Mouse (Mus musculus): ENCODE measurements around the gene Ppp1r13l. TPM values are rescaled to one million over a fixed set of nuclear protein-coding genes. Genes with fewer than 3 reads are reported as not detected.

The Ppp1r13l gene
- polyA plus RNA-seq, 1 experiment = 5.0 TPM

- Histone ChIP-seq H3K27ac (ENCODE audit: insufficient read depth, low read length) (no peak overlapping the region), H3K4me1 (ENCODE audit: control insufficient read depth, insufficient read depth, low read length) (peaks cover 5% of the 10 kb centered on the region), H3K4me3 (ENCODE audit: insufficient read depth, low read length) (peak overlapping the region; percentile 1; the same call in 1 of the 2 replicates)
- TF ChIP-seq POLR2A (IDR thresholded peaks at IDR 0.05; ENCODE audit: extremely low read depth, insufficient read depth, low read length) (no peak), CTCF (IDR thresholded peaks at IDR 0.05; ENCODE audit: extremely low read depth, insufficient read depth, low read length) (peak; percentile 93)
Measured at GRCm38 (mm10) chr7:19343210-19343808, 16.2 kb upstream of the Ppp1r13l start.

- peaks cover 5% of the 10 kb centered on the region for H3K4me1 ChIP-seq (ENCODE audit: control insufficient read depth, insufficient read depth, low read length)
- H3K4me3 ChIP-seq (ENCODE audit: insufficient read depth, low read length) = peak within 1 kb of the TSS; percentile 61
- H3K27ac ChIP-seq (ENCODE audit: insufficient read depth, low read length) = peak within 1 kb of the TSS; percentile 67
- TF ChIP-seq POLR2A (IDR thresholded peaks at IDR 0.05; ENCODE audit: extremely low read depth, insufficient read depth, low read length) (no peak), CTCF (IDR thresholded peaks at IDR 0.05; ENCODE audit: extremely low read depth, insufficient read depth, low read length) (no peak)
Measured at GRCm38 (mm10) chr7:19344237-19344847, 15.2 kb upstream of the Ppp1r13l start, which contains the start of gene Ercc1. Ercc1 (plus strand) TSS chr7:19344778.

- Histone ChIP-seq H3K27ac (ENCODE audit: insufficient read depth, low read length) (peak overlapping the region; percentile 67), H3K4me1 (ENCODE audit: control insufficient read depth, insufficient read depth, low read length) (peaks cover 5% of the 10 kb centered on the region), H3K4me3 (ENCODE audit: insufficient read depth, low read length) (peak overlapping the region; percentile 61)
- TF ChIP-seq POLR2A (IDR thresholded peaks at IDR 0.05; ENCODE audit: extremely low read depth, insufficient read depth, low read length) (peak; percentile 67), CTCF (IDR thresholded peaks at IDR 0.05; ENCODE audit: extremely low read depth, insufficient read depth, low read length) (no peak)
Measured at GRCm38 (mm10) chr7:19344938-19345471, 14.5 kb upstream of the Ppp1r13l start.

- peaks cover 3% of the 10 kb centered on the region for H3K4me1 ChIP-seq (ENCODE audit: control insufficient read depth, insufficient read depth, low read length)
- no peak overlapping the region for H3K27ac ChIP-seq (ENCODE audit: insufficient read depth, low read length)
- H3K4me3 ChIP-seq (ENCODE audit: insufficient read depth, low read length) = no peak overlapping the region
- TF ChIP-seq POLR2A (IDR thresholded peaks at IDR 0.05; ENCODE audit: extremely low read depth, insufficient read depth, low read length) (no peak), CTCF (IDR thresholded peaks at IDR 0.05; ENCODE audit: extremely low read depth, insufficient read depth, low read length) (no peak)
Measured at GRCm38 (mm10) chr7:19349188-19349915, 10.2 kb upstream of the Ppp1r13l start.

- Histone ChIP-seq H3K27ac (ENCODE audit: insufficient read depth, low read length) (no peak overlapping the region), H3K4me1 (ENCODE audit: control insufficient read depth, insufficient read depth, low read length) (peaks cover 3% of the 10 kb centered on the region), H3K4me3 (ENCODE audit: insufficient read depth, low read length) (no peak overlapping the region)
- TF ChIP-seq POLR2A (IDR thresholded peaks at IDR 0.05; ENCODE audit: extremely low read depth, insufficient read depth, low read length) (no peak), CTCF (IDR thresholded peaks at IDR 0.05; ENCODE audit: extremely low read depth, insufficient read depth, low read length) (no peak)
Measured at GRCm38 (mm10) chr7:19350221-19350620, 9.3 kb upstream of the Ppp1r13l start.

GRCm38 (mm10) chr7:19354991-19355390, 4.6 kb upstream of the Ppp1r13l start:
- H3K4me3 ChIP-seq (ENCODE audit: insufficient read depth, low read length) = no peak overlapping the region
- no peak overlapping the region for H3K27ac ChIP-seq (ENCODE audit: insufficient read depth, low read length)
- TF ChIP-seq CTCF (IDR thresholded peaks at IDR 0.05; ENCODE audit: extremely low read depth, insufficient read depth, low read length) = no peak
- TF ChIP-seq POLR2A (IDR thresholded peaks at IDR 0.05; ENCODE audit: extremely low read depth, insufficient read depth, low read length) = no peak
- no peaks in the 10 kb centered on the region for H3K4me1 ChIP-seq (ENCODE audit: control insufficient read depth, insufficient read depth, low read length)

- H3K4me3 ChIP-seq (ENCODE audit: insufficient read depth, low read length) = no peak overlapping the region
- H3K27ac ChIP-seq (ENCODE audit: insufficient read depth, low read length) = no peak overlapping the region
- H3K4me1 ChIP-seq (ENCODE audit: control insufficient read depth, insufficient read depth, low read length) = no peaks in the 10 kb centered on the region
- no peak for TF ChIP-seq POLR2A (IDR thresholded peaks at IDR 0.05; ENCODE audit: extremely low read depth, insufficient read depth, low read length)
- TF ChIP-seq CTCF (IDR thresholded peaks at IDR 0.05; ENCODE audit: extremely low read depth, insufficient read depth, low read length) = no peak
Measured at GRCm38 (mm10) chr7:19356311-19356710, 3.2 kb upstream of the Ppp1r13l start.

GRCm38 (mm10) chr7:19357381-19358375, 1.9 kb upstream of the Ppp1r13l start:
- Histone ChIP-seq H3K4me3 (ENCODE audit: insufficient read depth, low read length) (peak overlapping the region; percentile 47; the same call in 1 of the 2 replicates), H3K27ac (ENCODE audit: insufficient read depth, low read length) (no peak overlapping the region), H3K4me1 (ENCODE audit: control insufficient read depth, insufficient read depth, low read length) (no peaks in the 10 kb centered on the region)
- TF ChIP-seq CTCF (IDR thresholded peaks at IDR 0.05; ENCODE audit: extremely low read depth, insufficient read depth, low read length) = no peak
- TF ChIP-seq POLR2A (IDR thresholded peaks at IDR 0.05; ENCODE audit: extremely low read depth, insufficient read depth, low read length) = no peak

Data from cortical plate, adult 2 months (tissue).